Mouse (Mus musculus) liver, adult 2 months (tissue): ENCODE measurements around the gene Klhl7. TPM values are rescaled to one million over a fixed set of nuclear protein-coding genes. Genes with fewer than 3 reads are reported as not detected.

Experiments used
- DNase-seq: peaks from one replicate; pipeline ENCODE4 v3.0.0-alpha.2; 2011; ENCODE audit warnings: low read depth, low spot score; ENCODE audit errors: extremely low read depth
- H3K27ac ChIP-seq: fragments of 200-500 bp; replicated peaks from 2 replicates; pipeline ENCODE4 v1.5.1; 2012; ENCODE audit warnings: low read depth, mild to moderate bottlenecking, control low read depth, inconsistent platforms, low read length; ENCODE audit not compliant: insufficient read depth
- H3K27me3 ChIP-seq: fragments of 200-500 bp; 2 replicates; pipeline ENCODE4 v1.6.1; 2012; ENCODE audit warnings: mild to moderate bottlenecking, moderate library complexity, low read length, inconsistent platforms; ENCODE audit not compliant: control insufficient read depth, insufficient read depth
- H3K36me3 ChIP-seq: fragments of 200-500 bp; 2 replicates; pipeline ENCODE4 v1.6.1; 2012; ENCODE audit warnings: low read length, inconsistent platforms; ENCODE audit not compliant: control insufficient read depth, insufficient read depth
- H3K4me1 ChIP-seq: fragments of 200-500 bp; 2 replicates; pipeline ENCODE4 v1.6.1; 2011; ENCODE audit warnings: low read length; ENCODE audit not compliant: control insufficient read depth, insufficient read depth
- H3K4me3 ChIP-seq: fragments of 200-500 bp; 2 replicates; pipeline ENCODE4 v1.5.1; 2011; ENCODE audit warnings: low read depth, mild to moderate bottlenecking, control low read depth, low read length, moderate library complexity; ENCODE audit not compliant: insufficient read depth
- H3K79me2 ChIP-seq: fragments of 200-500 bp; 2 replicates; pipeline ENCODE4 v1.6.1; 2012; ENCODE audit warnings: inconsistent platforms, mild to moderate bottlenecking, low read length, moderate library complexity; ENCODE audit not compliant: control insufficient read depth, insufficient read depth
- H3K9ac ChIP-seq: fragments of 200-500 bp; 2 replicates; pipeline ENCODE4 v1.6.1; 2012; ENCODE audit warnings: low read depth, mild to moderate bottlenecking, control low read depth, inconsistent platforms, low read length
- CTCF ChIP-seq: fragments of 200-500 bp; IDR thresholded peaks from 2 replicates; pipeline ENCODE4 v1.5.1; 2011; ENCODE audit warnings: low read depth, low read length, control low read depth
- POLR2A ChIP-seq: fragments of 200-500 bp; IDR thresholded peaks from 2 replicates; pipeline ENCODE4 v1.6.1; 2011; ENCODE audit warnings: low read length, control low read depth; ENCODE audit not compliant: insufficient read depth; ENCODE audit errors: extremely low read depth
- WGBS: fragments of 180-500 bp; shearing (Covaris S2); methylation state at CpG from one replicate; pipeline ENCODE4 v1.1.7; 2018; 5-methylcytosine and 5-hydroxymethylcytosine counted together
- polyA plus RNA-seq: library from polyadenylated mRNA; depleted of rRNA; stranded (reverse); fragments of >200 nt; gene quantifications from 2 replicates; pipeline ENCODE4 v1.2.3, GENCODE M21; 2012
- total RNA-seq: library from RNA; depleted of rRNA; stranded (reverse); fragments of >200 nt; gene quantifications from 2 replicates; pipeline ENCODE4 v1.2.3, GENCODE M21; 2014

Klhl7 gene
- total and polyA plus RNA-seq, 2 experiments = 1.5 to 16.0 TPM

DNA sequence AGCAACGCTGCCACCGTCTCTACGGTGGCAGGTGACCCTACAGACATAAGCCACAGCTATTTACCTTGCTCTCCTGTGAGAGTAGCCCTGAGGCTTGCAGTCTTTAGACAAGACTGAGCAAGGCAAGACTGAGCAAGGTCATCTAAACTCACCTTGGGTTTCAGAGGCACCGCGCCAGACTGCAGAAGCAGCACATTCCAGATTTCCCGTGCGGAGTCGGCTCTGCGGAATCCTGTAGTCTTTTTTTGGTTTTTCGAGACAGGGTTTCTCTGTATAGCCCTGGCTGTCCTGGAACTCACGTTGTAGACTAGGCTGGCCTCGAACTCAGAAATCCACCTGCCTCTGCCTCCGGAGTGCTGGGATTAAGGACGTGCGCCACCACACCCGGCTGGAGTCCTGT lies 14.2 kb upstream of the Klhl7 start:
- TF ChIP-seq POLR2A (no peak), CTCF (no peak)
- Histone ChIP-seq H3K79me2 (no peaks in the 10 kb centered on the region), H3K27me3 (0 out of 2 replicates have a peak, but pooled peaks cover 3% of the 10 kb centered on the region), H3K36me3 (no peaks in the 10 kb centered on the region), H3K4me1 (no peaks in the 10 kb centered on the region), H3K4me3 (no peak overlapping the region), H3K9ac (no peak overlapping the region), H3K27ac (no peak overlapping the region)
- no peak for DNase-seq
- 90% methylated on average over 16 of the region's 16 CpGs for WGBS

DNA sequence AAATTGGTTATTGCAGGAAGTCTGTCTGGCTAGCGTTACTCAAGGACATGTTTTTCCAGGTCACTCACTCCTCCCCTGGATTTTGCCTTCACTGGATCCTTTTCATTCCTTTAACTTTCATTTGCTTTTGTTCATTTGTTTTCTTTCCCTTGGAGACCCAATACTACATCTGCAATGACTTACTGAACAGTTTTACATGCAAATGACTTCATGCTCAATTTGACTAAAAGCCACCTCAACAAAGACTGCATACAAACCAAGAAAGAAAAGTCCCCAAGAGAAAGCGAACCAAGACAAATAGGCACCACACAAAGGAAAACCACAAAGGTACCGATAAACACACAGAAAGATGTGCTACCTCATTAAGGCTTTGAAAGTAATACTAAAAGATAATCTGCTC lies 13.5 kb upstream of the Klhl7 start:
- H3K27ac ChIP-seq = no peak overlapping the region
- WGBS = 86% methylated on average over 3 of the region's 3 CpGs
- no peaks in the 10 kb centered on the region for H3K4me1 ChIP-seq
- no peak overlapping the region for H3K9ac ChIP-seq
- H3K4me3 ChIP-seq = no peak overlapping the region
- H3K27me3 ChIP-seq = 0 out of 2 replicates have a peak, but pooled peaks cover 3% of the 10 kb centered on the region
- H3K36me3 ChIP-seq = no peaks in the 10 kb centered on the region
- no peak for DNase-seq
- no peaks in the 10 kb centered on the region for H3K79me2 ChIP-seq
- no peak for TF ChIP-seq POLR2A
- no peak for TF ChIP-seq CTCF

GRCm38 (mm10) chr5:24088451-24088850 lies 12.0 kb upstream of the Klhl7 start:
- no peaks in the 10 kb centered on the region for H3K27me3 ChIP-seq
- H3K4me3 ChIP-seq = no peak overlapping the region
- TF ChIP-seq CTCF (no peak), POLR2A (no peak)
- H3K36me3 ChIP-seq = no peaks in the 10 kb centered on the region
- H3K27ac ChIP-seq = no peak overlapping the region
- no peaks in the 10 kb centered on the region for H3K4me1 ChIP-seq
- H3K9ac ChIP-seq = no peak overlapping the region
- WGBS = 96% methylated on average over 1 of the region's 1 CpGs
- no peaks in the 10 kb centered on the region for H3K79me2 ChIP-seq
- DNase-seq = no peak

DNA sequence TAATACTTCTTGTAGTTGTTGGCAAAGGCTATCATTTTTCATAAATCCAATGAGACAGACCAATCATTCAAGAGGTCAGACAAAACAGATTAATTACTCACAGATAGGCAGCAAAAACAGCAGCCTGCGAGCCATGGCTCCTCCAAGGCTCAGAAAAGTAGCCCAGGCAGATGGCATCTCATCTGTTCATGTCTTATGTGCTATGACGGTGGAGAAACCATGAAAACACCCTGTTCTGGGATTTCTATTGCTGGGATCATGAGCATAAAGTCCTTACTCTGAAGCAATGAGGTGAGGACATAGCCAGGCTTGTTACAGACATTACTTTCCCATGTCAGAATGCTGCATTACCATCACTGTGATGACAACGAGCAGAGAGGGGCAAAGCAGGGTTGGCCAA lies 7.9 kb upstream of the Klhl7 start:
- Histone ChIP-seq H3K36me3 (no peaks in the 10 kb centered on the region), H3K4me1 (no peaks in the 10 kb centered on the region), H3K9ac (no peak overlapping the region), H3K27ac (no peak overlapping the region), H3K27me3 (no peaks in the 10 kb centered on the region), H3K79me2 (no peaks in the 10 kb centered on the region), H3K4me3 (no peak overlapping the region)
- 79% methylated on average over 3 of the region's 3 CpGs for WGBS
- TF ChIP-seq CTCF (no peak), POLR2A (no peak)
- no peak for DNase-seq

GRCm38 (mm10) chr5:24095393-24095792 lies 5.0 kb upstream of the Klhl7 start:
- Histone ChIP-seq H3K27me3 (no peaks in the 10 kb centered on the region), H3K27ac (no peak overlapping the region), H3K4me1 (peaks cover 3% of the 10 kb centered on the region; the same call in 1 of the 2 replicates), H3K36me3 (no peaks in the 10 kb centered on the region), H3K79me2 (no peaks in the 10 kb centered on the region), H3K9ac (no peak overlapping the region), H3K4me3 (no peak overlapping the region)
- 89% methylated on average over 6 of the region's 6 CpGs for WGBS
- DNase-seq = no peak
- no peak for TF ChIP-seq POLR2A
- no peak for TF ChIP-seq CTCF

DNA sequence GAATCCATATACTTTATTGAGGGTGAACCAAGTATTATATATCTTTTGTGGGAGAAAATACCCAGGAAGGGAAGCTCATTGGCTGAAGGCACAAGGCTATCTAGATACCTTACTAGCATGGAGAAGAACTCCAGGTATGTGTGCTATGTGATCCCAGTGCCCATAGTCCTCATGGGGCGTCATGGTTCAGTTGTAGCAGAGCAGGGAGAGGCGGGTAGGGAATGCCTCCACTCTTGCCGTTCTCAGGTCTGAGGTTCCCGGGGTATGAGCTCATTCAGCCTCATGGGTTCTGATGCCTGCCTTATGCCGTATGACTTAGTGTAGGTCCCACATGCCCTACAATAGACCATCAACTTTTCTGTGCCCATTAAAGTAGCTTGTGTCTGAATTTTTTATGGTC lies 4.5 kb upstream of the Klhl7 start:
- H3K4me3 ChIP-seq = no peak overlapping the region
- 77% methylated on average over 5 of the region's 5 CpGs for WGBS
- no peak overlapping the region for H3K27ac ChIP-seq
- H3K9ac ChIP-seq = no peak overlapping the region
- H3K79me2 ChIP-seq = peaks cover under 1% of the 10 kb centered on the region; the same call in 1 of the 2 replicates
- peaks cover 3% of the 10 kb centered on the region; the same call in 1 of the 2 replicates for H3K4me1 ChIP-seq
- TF ChIP-seq CTCF (no peak), POLR2A (no peak)
- H3K27me3 ChIP-seq = no peaks in the 10 kb centered on the region
- no peaks in the 10 kb centered on the region for H3K36me3 ChIP-seq
- DNase-seq = no peak
